Mouse (Mus musculus) gastrocnemius, adult 8-10 months (tissue): Measurements from ENCODE around the gene Nedd4. TPM values are rescaled to one million over a fixed set of nuclear protein-coding genes. Genes with fewer than 3 reads are reported as not detected.
"Not testable (repeated sequence)": the region's sequence is repeated elsewhere in the genome, so short reads cannot be mapped to it uniquely, and the experiment has no call there.

Experiments used
- DNase-seq, 2 experiments: peaks; one replicate each; pipeline ENCODE4 v3.0.0; 2022; ENCODE audit warnings: low spot score in 2 of 2
- total RNA-seq, 4 experiments: library from RNA; stranded (reverse); gene quantifications; 2 replicates each; pipeline ENCODE4 v1.2.4; 2022

Nedd4 gene
- 100 to 1,000 TPM; 286 to 317 (median 309) TPM for total RNA-seq

- peak; percentile 90 to 95 for DNase-seq
Measured at GRCm38 (mm10) chr9:72661895-72662661, at the start of gene Nedd4. Nedd4 (plus strand) TSS chr9:72662346.

- DNase-seq = peak; percentile 59 to 75
Measured at GRCm38 (mm10) chr9:72613884-72614283, 48.3 kb upstream of the Nedd4 start.

GRCm38 (mm10) chr9:72614786-72615480 is 47.2 kb upstream of the Nedd4 start:
- peak in 1 of 2 experiments; percentile 12 for DNase-seq

- DNase-seq = no peak
Measured at GRCm38 (mm10) chr9:72618037-72618436, 44.1 kb upstream of the Nedd4 start.

- DNase-seq = no peak
Measured at GRCm38 (mm10) chr9:72623605-72624004, 38.5 kb upstream of the Nedd4 start.

GRCm38 (mm10) chr9:72627598-72627997 is 34.5 kb upstream of the Nedd4 start:
- no peak for DNase-seq

GRCm38 (mm10) chr9:72628591-72628990 is 33.6 kb upstream of the Nedd4 start:
- no peak for DNase-seq

GRCm38 (mm10) chr9:72632198-72632597 is 29.9 kb upstream of the Nedd4 start:
- no peak for DNase-seq

- no peak for DNase-seq
Measured at GRCm38 (mm10) chr9:72635134-72635533, 27.0 kb upstream of the Nedd4 start.

GRCm38 (mm10) chr9:72636547-72636946 is 25.6 kb upstream of the Nedd4 start:
- no peak for DNase-seq

- no peak for DNase-seq
Measured at GRCm38 (mm10) chr9:72637243-72637642, 24.9 kb upstream of the Nedd4 start.

- DNase-seq = no peak
Measured at GRCm38 (mm10) chr9:72638951-72639842, 22.9 kb upstream of the Nedd4 start.

GRCm38 (mm10) chr9:72639843-72640621 is 22.1 kb upstream of the Nedd4 start:
- DNase-seq = peak; percentile 86 to 90

- no peak for DNase-seq
Measured at GRCm38 (mm10) chr9:72640642-72641041, 21.5 kb upstream of the Nedd4 start.

- DNase-seq = peak in 1 of 2 experiments; percentile 53
Measured at GRCm38 (mm10) chr9:72641093-72641680, 21.0 kb upstream of the Nedd4 start.

GRCm38 (mm10) chr9:72642756-72643447 is 19.2 kb upstream of the Nedd4 start:
- not testable (repeated sequence) for DNase-seq

GRCm38 (mm10) chr9:72643651-72644417 is 18.3 kb upstream of the Nedd4 start:
- DNase-seq = no peak

- DNase-seq = no peak
Measured at GRCm38 (mm10) chr9:72644418-72645110, 17.6 kb upstream of the Nedd4 start.
